Mouse (Mus musculus) lung, adult 2 months (tissue): ENCODE data around the gene Slk. TPM values are rescaled to one million over a fixed set of nuclear protein-coding genes. Genes with fewer than 3 reads are reported as not detected.

Experiments
- DNase-seq: peaks from one replicate; pipeline ENCODE4 v3.0.0; 2022
- H3K4me1 ChIP-seq: fragments of 200-500 bp; 2 replicates; pipeline ENCODE4 v1.6.1; 2011; ENCODE audit warnings: low read length; ENCODE audit not compliant: control insufficient read depth, insufficient read depth
- H3K4me3 ChIP-seq: fragments of 200-500 bp; replicated peaks from 2 replicates; pipeline ENCODE3; 2011; ENCODE audit warnings: low read depth, mild to moderate bottlenecking, control low read depth, low read length; ENCODE audit errors: extremely low read depth
- CTCF ChIP-seq: fragments of 200-500 bp; IDR thresholded peaks from 2 replicates; pipeline ENCODE4 v1.5.1; 2011; ENCODE audit warnings: mild to moderate bottlenecking, low read length, control low read depth; ENCODE audit not compliant: insufficient read depth
- POLR2A ChIP-seq: fragments of 200-500 bp; IDR thresholded peaks from 2 replicates; pipeline ENCODE4 v1.6.1; 2011; ENCODE audit warnings: low read depth, mild to moderate bottlenecking, control low read depth, low read length, borderline replicate concordance; ENCODE audit errors: extremely low read depth
- WGBS: fragments of 180-500 bp; shearing (Covaris S2); methylation state at CpG from one replicate; pipeline ENCODE4 v1.1.7; 2018; 5-methylcytosine and 5-hydroxymethylcytosine counted together
- polyA plus RNA-seq: library from polyadenylated mRNA; depleted of rRNA; stranded (reverse); fragments of >200 nt; gene quantifications from 2 replicates; pipeline ENCODE4 v1.2.3, GENCODE M21; 2012; rRNA removed

Slk gene
- polyA plus RNA-seq, 1 experiment: 18.3 TPM

DNA sequence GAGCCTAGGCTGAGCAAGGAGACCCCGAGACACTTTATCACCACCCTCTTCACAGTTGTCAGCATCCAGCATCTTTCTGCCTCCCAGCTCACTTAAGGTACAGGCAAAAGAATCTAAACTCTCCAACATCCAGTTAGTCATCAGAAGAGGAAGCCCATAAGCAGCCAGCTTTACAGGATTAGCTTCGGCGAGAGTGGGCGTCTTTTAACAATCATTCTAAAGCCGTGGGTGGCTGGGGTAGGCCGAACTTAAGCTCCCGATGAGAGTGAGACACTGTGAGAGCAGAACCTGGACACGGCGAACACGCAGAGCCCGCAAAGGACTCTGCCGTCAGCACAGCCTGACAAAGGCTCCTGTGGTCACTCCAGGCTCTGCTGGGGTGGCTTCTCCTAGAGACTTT lies 99.2 kb downstream of the Slk start:
- TF ChIP-seq POLR2A (no peak), CTCF (no peak)
- H3K4me1 ChIP-seq: no peaks in the 10 kb centered on the region
- H3K4me3 ChIP-seq: no peak overlapping the region
- no peak for DNase-seq
- 85% methylated on average over 12 of the region's 12 CpGs for WGBS

DNA sequence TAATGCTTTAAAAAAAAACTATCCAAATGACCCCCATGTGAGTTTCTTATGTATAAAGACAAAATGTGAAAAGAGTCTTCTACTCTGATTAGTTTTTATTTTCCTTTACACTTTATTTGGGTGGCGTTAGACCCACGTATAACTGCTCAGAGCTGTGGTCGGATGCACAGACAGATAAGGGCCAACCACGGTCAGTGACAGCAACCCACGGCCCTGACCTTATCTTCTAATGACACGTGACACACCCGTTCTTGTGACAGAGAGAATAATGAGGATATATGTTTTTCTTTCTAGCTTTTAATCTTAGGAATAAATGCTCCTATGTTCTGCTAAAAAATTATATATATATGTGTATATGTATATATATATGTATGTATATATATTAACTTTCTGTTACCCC lies 110.1 kb downstream of the Slk start:
- H3K4me1 ChIP-seq: no peaks in the 10 kb centered on the region
- H3K4me3 ChIP-seq: no peak overlapping the region
- no peak for DNase-seq
- 67% methylated on average over 7 of the region's 7 CpGs for WGBS
- TF ChIP-seq POLR2A (no peak), CTCF (no peak)

DNA sequence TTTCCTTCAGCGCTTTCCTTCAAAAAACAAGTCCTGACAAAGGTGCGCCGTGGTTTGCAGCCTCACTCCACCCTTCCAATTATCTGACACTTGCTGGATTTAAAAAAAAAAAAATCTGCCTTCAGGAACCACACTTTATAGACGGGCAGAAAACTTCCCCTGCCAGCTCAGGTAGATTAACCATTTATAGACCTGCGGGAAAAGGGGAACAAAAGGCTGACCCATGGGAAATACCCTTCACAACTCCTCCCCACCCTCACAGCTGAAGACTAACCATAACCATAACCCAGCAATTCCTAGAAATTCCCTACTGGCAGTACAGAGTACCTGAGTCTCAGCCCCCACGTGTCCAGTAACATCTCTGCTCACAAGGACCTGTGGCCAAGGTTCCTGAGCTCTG lies 112.5 kb downstream of the Slk start, which contains the start of gene Col17a1:
Gene Col17a1, minus strand, starts transcription at position 101 of the 400 bp plus-strand sequence.
- TF ChIP-seq CTCF: no peak
- no peak for TF ChIP-seq POLR2A

More for the DNA sequence above, 112.5 kb downstream of the Slk start, which contains the start of gene Col17a1:
- no peak for DNase-seq
- 61% methylated on average over 6 of the region's 6 CpGs for WGBS
- Histone ChIP-seq H3K4me3 (no peak within 1 kb of the TSS), H3K4me1 (no peaks in the 10 kb centered on the region)

Other genes starting within 250 kb of the Slk start
- gene Sh3pxd2a, start 115.3 kb upstream of the Slk start, polyA plus RNA-seq: 36.9 and 40.9 TPM in 2 replicates
- gene Stn1, start 42.2 kb upstream of the Slk start, polyA plus RNA-seq: 19.2 and 21.1 TPM in 2 replicates
- 8.7 and 20.2 TPM in 2 replicates for gene Col17a1, start 112.4 kb downstream of the Slk start, polyA plus RNA-seq
- 47.8 and 56.4 TPM in 2 replicates for gene Sfr1, start 152.0 kb downstream of the Slk start, polyA plus RNA-seq